Mouse (Mus musculus): ENCODE data around the gene Sox21. TPM values are rescaled to one million over a fixed set of nuclear protein-coding genes. Genes with fewer than 3 reads are reported as not detected.

Gene Sox21
- polyA plus RNA-seq, 1 experiment from 2014 or later: 6.7 TPM

- ATAC-seq (ENCODE audit: low FRiP score): no peak
These were observed 24.5 kb downstream of the Sox21 start for GRCm38 (mm10) chr14:118212188-118212804.

GRCm38 (mm10) chr14:118209642-118210041 is 27.2 kb downstream of the Sox21 start:
- Histone ChIP-seq H3K27ac (no peak overlapping the region), H3K4me2 (no peak overlapping the region), H3K27me3 (peaks cover 23% of the 10 kb centered on the region), H3K4me3 (no peak overlapping the region), H3K36me3 (no peaks in the 10 kb centered on the region), H3K9ac (no peak overlapping the region), H3K9me3 (no peaks in the 10 kb centered on the region), H3K4me1 (replicated peaks) (0 out of 2 replicates have a peak, but pooled peaks cover 7% of the 10 kb centered on the region)
- 7% methylated on average over 5 of the region's 5 CpGs for WGBS
- no peak for ATAC-seq (ENCODE audit: low FRiP score)

More at GRCm38 (mm10) chr14:118212188-118212804, 24.5 kb downstream of the Sox21 start:
- Histone ChIP-seq H3K4me1 (replicated peaks) (0 out of 2 replicates have a peak, but pooled peaks cover 7% of the 10 kb centered on the region), H3K9ac (no peak overlapping the region), H3K27ac (no peak overlapping the region), H3K27me3 (peaks cover 26% of the 10 kb centered on the region), H3K4me2 (no peak overlapping the region), H3K9me3 (no peaks in the 10 kb centered on the region), H3K36me3 (no peaks in the 10 kb centered on the region), H3K4me3 (no peak overlapping the region)
- 65% methylated on average over 15 of the region's 15 CpGs for WGBS

- Histone ChIP-seq H3K27ac (no peak overlapping the region), H3K9me3 (no peaks in the 10 kb centered on the region), H3K4me2 (no peak overlapping the region), H3K36me3 (no peaks in the 10 kb centered on the region), H3K27me3 (peaks cover 12% of the 10 kb centered on the region), H3K4me1 (replicated peaks) (0 out of 2 replicates have a peak, but pooled peaks cover 3% of the 10 kb centered on the region), H3K4me3 (no peak overlapping the region), H3K9ac (no peak overlapping the region)
- no peak for ATAC-seq (ENCODE audit: low FRiP score)
- 85% methylated on average over 3 of the region's 3 CpGs for WGBS
These were observed 29.5 kb downstream of the Sox21 start for GRCm38 (mm10) chr14:118207347-118207746.

- H3K27ac ChIP-seq: no peak overlapping the region
- no peak overlapping the region for H3K4me3 ChIP-seq
- H3K27me3 ChIP-seq: no peaks in the 10 kb centered on the region
- H3K4me2 ChIP-seq: no peak overlapping the region
- ATAC-seq (ENCODE audit: low FRiP score): no peak
- H3K9me3 ChIP-seq: no peaks in the 10 kb centered on the region
- no peak overlapping the region for H3K9ac ChIP-seq
- no peaks in the 10 kb centered on the region for H3K36me3 ChIP-seq
- H3K4me1 ChIP-seq (replicated peaks): no peaks in the 10 kb centered on the region
- WGBS: 78% methylated on average over 7 of the region's 7 CpGs
These were observed 33.8 kb downstream of the Sox21 start for GRCm38 (mm10) chr14:118203031-118203430.

GRCm38 (mm10) chr14:118202006-118202405 is 34.8 kb downstream of the Sox21 start:
- no peak overlapping the region for H3K4me3 ChIP-seq
- WGBS: 92% methylated on average over 5 of the region's 5 CpGs
- no peak overlapping the region for H3K4me2 ChIP-seq
- no peaks in the 10 kb centered on the region for H3K9me3 ChIP-seq
- peaks cover 6% of the 10 kb centered on the region; the same call in 1 of the 2 replicates for H3K4me1 ChIP-seq (replicated peaks)
- no peak for ATAC-seq (ENCODE audit: low FRiP score)
- H3K27me3 ChIP-seq: no peaks in the 10 kb centered on the region
- no peaks in the 10 kb centered on the region for H3K36me3 ChIP-seq
- no peak overlapping the region for H3K27ac ChIP-seq
- H3K9ac ChIP-seq: no peak overlapping the region

- Histone ChIP-seq H3K4me1 (replicated peaks) (peaks cover 6% of the 10 kb centered on the region; the same call in 1 of the 2 replicates), H3K4me3 (no peak overlapping the region), H3K9ac (no peak overlapping the region), H3K9me3 (no peaks in the 10 kb centered on the region), H3K36me3 (no peaks in the 10 kb centered on the region), H3K27me3 (no peaks in the 10 kb centered on the region), H3K4me2 (no peak overlapping the region), H3K27ac (no peak overlapping the region)
- WGBS: 92% methylated on average over 3 of the region's 3 CpGs
- ATAC-seq (ENCODE audit: low FRiP score): no peak
These were observed 36.1 kb downstream of the Sox21 start for GRCm38 (mm10) chr14:118200731-118201130.

- no peak overlapping the region for H3K9ac ChIP-seq
- H3K4me3 ChIP-seq: no peak overlapping the region
- H3K27ac ChIP-seq: no peak overlapping the region
- peaks cover 13% of the 10 kb centered on the region; the same call in 1 of the 2 replicates for H3K4me1 ChIP-seq (replicated peaks)
- H3K36me3 ChIP-seq: no peaks in the 10 kb centered on the region
- ATAC-seq (ENCODE audit: low FRiP score): no peak
- H3K9me3 ChIP-seq: no peaks in the 10 kb centered on the region
- WGBS: 65% methylated on average over 12 of the region's 12 CpGs
- peaks cover 18% of the 10 kb centered on the region for H3K27me3 ChIP-seq
- no peak overlapping the region for H3K4me2 ChIP-seq
These were observed 39.8 kb downstream of the Sox21 start for GRCm38 (mm10) chr14:118197063-118197462.

GRCm38 (mm10) chr14:118194219-118194914 is 42.5 kb downstream of the Sox21 start:
- WGBS: 50% methylated on average over 13 of the region's 13 CpGs
- Histone ChIP-seq H3K4me1 (replicated peaks) (peaks cover 13% of the 10 kb centered on the region; the same call in 1 of the 2 replicates), H3K9me3 (no peaks in the 10 kb centered on the region), H3K27me3 (peaks cover 19% of the 10 kb centered on the region), H3K9ac (no peak overlapping the region), H3K4me2 (no peak overlapping the region), H3K36me3 (no peaks in the 10 kb centered on the region), H3K27ac (no peak overlapping the region), H3K4me3 (no peak overlapping the region)
- ATAC-seq (ENCODE audit: low FRiP score): no peak

- H3K9ac ChIP-seq: no peak overlapping the region
- peaks cover 13% of the 10 kb centered on the region; the same call in 1 of the 2 replicates for H3K4me1 ChIP-seq (replicated peaks)
- no peak for ATAC-seq (ENCODE audit: low FRiP score)
- no peak overlapping the region for H3K4me2 ChIP-seq
- no peaks in the 10 kb centered on the region for H3K36me3 ChIP-seq
- H3K27me3 ChIP-seq: peaks cover 19% of the 10 kb centered on the region
- H3K4me3 ChIP-seq: no peak overlapping the region
- no peaks in the 10 kb centered on the region for H3K9me3 ChIP-seq
- H3K27ac ChIP-seq: no peak overlapping the region
- 43% methylated on average over 10 of the region's 10 CpGs for WGBS
These were observed 43.2 kb downstream of the Sox21 start for GRCm38 (mm10) chr14:118193663-118194062.

- Histone ChIP-seq H3K4me2 (no peak overlapping the region), H3K9ac (no peak overlapping the region), H3K9me3 (no peaks in the 10 kb centered on the region), H3K27ac (no peak overlapping the region), H3K36me3 (no peaks in the 10 kb centered on the region), H3K4me1 (replicated peaks) (peaks cover 13% of the 10 kb centered on the region; the same call in 1 of the 2 replicates), H3K4me3 (no peak overlapping the region), H3K27me3 (peaks cover 19% of the 10 kb centered on the region)
- no peak for ATAC-seq (ENCODE audit: low FRiP score)
- whole genome bisulfite sequencing: 43% methylated on average over 10 of the region's 10 CpGs
These were observed 43.7 kb downstream of the Sox21 start for GRCm38 (mm10) chr14:118193001-118193628.

- Histone ChIP-seq H3K36me3 (no peaks in the 10 kb centered on the region), H3K4me3 (no peak overlapping the region), H3K4me1 (replicated peaks) (peaks cover 7% of the 10 kb centered on the region; the same call in 1 of the 2 replicates), H3K27me3 (peaks cover 19% of the 10 kb centered on the region), H3K4me2 (no peak overlapping the region), H3K9me3 (no peaks in the 10 kb centered on the region), H3K27ac (no peak overlapping the region), H3K9ac (no peak overlapping the region)
- 90% methylated on average over 9 of the region's 9 CpGs for WGBS
- ATAC-seq (ENCODE audit: low FRiP score): no peak
These were observed 45.4 kb downstream of the Sox21 start for GRCm38 (mm10) chr14:118191442-118191841.

All from hindbrain, embryonic 13.5 days (tissue).